8 mouse cellular contexts compared by ENCODE assay signal in the genomic region with DNA sequence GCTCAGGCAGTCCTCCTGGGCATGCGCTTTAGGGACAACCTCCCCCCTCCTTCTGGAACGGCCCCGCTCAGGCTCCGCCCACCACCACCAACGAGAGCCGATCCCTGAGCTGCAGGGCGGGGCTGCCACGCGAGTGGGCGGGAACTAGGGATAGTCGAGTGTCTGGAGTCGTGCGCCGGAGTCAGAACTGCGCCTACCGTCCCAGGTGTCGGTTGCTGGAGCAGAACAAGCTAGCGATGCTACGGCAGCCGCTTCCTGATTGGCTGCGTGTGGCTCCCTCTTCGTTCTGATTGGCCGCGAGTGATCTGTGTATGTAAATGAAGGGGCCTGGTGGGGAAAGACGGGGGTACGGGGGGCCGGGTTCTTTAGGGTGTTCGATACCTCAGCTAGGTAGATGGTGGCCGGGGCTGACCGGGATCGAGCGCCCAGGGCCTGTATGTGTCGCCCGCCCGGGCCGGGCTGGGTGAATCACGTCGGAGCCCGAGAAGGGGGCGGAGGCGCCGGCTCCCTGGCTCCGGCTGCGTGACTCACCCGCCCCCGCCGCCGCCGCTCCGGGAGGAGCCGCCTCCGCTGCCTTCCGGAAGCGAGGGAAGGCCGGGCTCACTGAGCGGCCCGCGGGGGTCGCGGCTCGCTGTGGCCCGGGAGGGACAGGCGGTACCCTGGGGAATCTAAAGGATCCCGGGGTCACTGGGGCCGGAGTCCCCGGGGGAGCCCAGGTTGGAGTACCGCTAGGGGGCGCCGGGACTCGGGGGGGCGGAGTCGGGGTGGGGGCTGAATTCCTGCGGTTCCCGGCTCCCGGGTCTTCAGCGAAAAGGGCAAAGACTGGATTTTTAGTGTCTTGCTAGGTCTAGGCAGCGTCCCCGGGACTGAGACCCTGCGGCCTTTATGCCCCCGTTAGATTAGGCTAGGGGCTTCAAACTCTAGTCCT. TPM values are rescaled to one million over a fixed set of nuclear protein-coding genes. Genes with fewer than 3 reads are reported as not detected.
A peak's percentile ranks its signal among the peaks of the same experiment; 100 is the strongest.
DNase-seq lines count a peak whose midpoint lies in the region; ATAC-seq lines count a peak whose summit lies in the region.

A gene (plus strand): TSS at position 141 of the 928 bp plus-strand sequence.

- H3K9ac ChIP-seq in hindbrain, embryonic 14.5 days: peak within 1 kb of the TSS; percentile 60

- peak within 1 kb of the TSS; percentile 81 for H3K27ac ChIP-seq in hindbrain, embryonic 14.5 days

- H3K4me1 ChIP-seq in hindbrain, embryonic 14.5 days (replicated peaks; ENCODE audit: control insufficient read depth, insufficient read depth, low read length): 0 out of 2 replicates have a peak, but pooled peaks cover 6% of the 10 kb centered on the region

- H3K27me3 ChIP-seq in hindbrain, embryonic 14.5 days (ENCODE audit: control insufficient read depth, insufficient read depth, low read length): no peaks in the 10 kb centered on the region

- H3K36me3 ChIP-seq in hindbrain, embryonic 14.5 days (replicated peaks; ENCODE audit: control insufficient read depth, insufficient read depth): no peaks in the 10 kb centered on the region

- H3K9me3 ChIP-seq in hindbrain, embryonic 14.5 days (ENCODE audit: control insufficient read depth, low read length): no peaks in the 10 kb centered on the region

- peak within 1 kb of the TSS; percentile 53 for H3K4me3 ChIP-seq in hindbrain, embryonic 14.5 days (replicated peaks; ENCODE audit: low read length)

- ATAC-seq in hindbrain, embryonic 14.5 days (ENCODE audit: low FRiP score): peak; percentile 97

- peak; percentile 99 for DNase-seq in R1 (ENCODE audit: low read depth, low spot score)
- peak; percentile 100 for DNase-seq in cerebellum, postnatal 25 days
- DNase-seq in frontal cortex, postnatal 25 days (ENCODE audit: low spot score in 2 of 2): peak; percentile 97 to 99
- peak; percentile 98 for DNase-seq in hindbrain, embryonic 14.5 days (ENCODE audit: low spot score)
- DNase-seq in left cerebral cortex, adult 11 months (ENCODE audit: low spot score): peak; percentile 99
- peak; percentile 100 for DNase-seq in lung, postnatal 4 days
- DNase-seq in retina, postnatal 7 days (ENCODE audit: low read depth, low spot score): peak; percentile 98
- peak; percentile 99 for DNase-seq in urinary bladder, adult 2 months (ENCODE audit: low spot score)

- WGBS in hindbrain, embryonic 14.5 days: under 1% methylated on average over 77 of the region's 80 CpGs

- peak within 1 kb of the TSS; percentile 63 for H3K4me2 ChIP-seq in hindbrain, embryonic 14.5 days (replicated peaks)

RNA-seq across cellular contexts. Expression of the gene that starts here (rescaled TPM):
- polyA plus RNA-seq in hindbrain, embryonic 14.5 days (2014; fragmentation: Nextera tagmentation; extraction: Ambion mirVana): 7.9 and 8.9 TPM in 2 replicates
- polyA plus RNA-seq in urinary bladder, adult 2 months (2012; rRNA removed): 36.2 and 37.2 TPM in 2 replicates

Comparison
In these comparisons a context has a peak if more than half of its experiments do, and no peak if none do; other contexts are left out.
1. Peak in every context shown above with its lines: DNase-seq, ATAC-seq, H3K4me3 ChIP-seq and H3K27ac ChIP-seq.